Mouse (Mus musculus) liver, adult (tissue): ENCODE measurements around the gene 2410131K14Rik.

ENCODE experiments used
- GATA4 ChIP-seq: IDR thresholded peaks from 2 replicates; pipeline ENCODE4 v1.6.1; 2014; ENCODE audit warnings: mild to moderate bottlenecking, low read length; ENCODE audit not compliant: insufficient replicate concordance

The 2410131K14Rik gene

GRCm38 (mm10) chr5:118276711-118277110 lies 31.7 kb downstream of the 2410131K14Rik start:
- no peak for TF ChIP-seq GATA4

- TF ChIP-seq GATA4: no peak
These were observed 32.9 kb downstream of the 2410131K14Rik start for GRCm38 (mm10) chr5:118277741-118278495.

- no peak for TF ChIP-seq GATA4
These were observed 46.4 kb downstream of the 2410131K14Rik start for GRCm38 (mm10) chr5:118291453-118291852.

DNA sequence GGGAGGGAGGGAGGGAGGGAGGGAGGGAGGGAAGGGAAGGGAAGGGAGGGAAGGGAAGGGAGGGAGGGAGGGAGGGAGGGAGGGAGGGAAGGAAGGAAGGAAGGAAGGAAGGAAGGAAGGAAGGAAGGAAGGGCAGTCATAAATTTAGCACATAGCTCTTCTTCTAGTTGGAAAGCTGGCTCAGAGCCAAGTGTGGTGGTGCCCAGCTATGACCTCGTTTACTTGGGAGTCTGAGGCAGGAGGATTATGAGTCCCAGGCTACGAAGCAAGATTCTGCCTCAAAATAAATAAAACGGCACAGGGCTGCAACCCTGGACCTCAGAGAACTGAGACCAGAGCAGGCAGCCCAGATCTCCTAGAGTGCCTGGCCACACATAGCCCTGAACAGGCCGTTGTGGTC lies 47.4 kb downstream of the 2410131K14Rik start:
- no peak for TF ChIP-seq GATA4

DNA sequence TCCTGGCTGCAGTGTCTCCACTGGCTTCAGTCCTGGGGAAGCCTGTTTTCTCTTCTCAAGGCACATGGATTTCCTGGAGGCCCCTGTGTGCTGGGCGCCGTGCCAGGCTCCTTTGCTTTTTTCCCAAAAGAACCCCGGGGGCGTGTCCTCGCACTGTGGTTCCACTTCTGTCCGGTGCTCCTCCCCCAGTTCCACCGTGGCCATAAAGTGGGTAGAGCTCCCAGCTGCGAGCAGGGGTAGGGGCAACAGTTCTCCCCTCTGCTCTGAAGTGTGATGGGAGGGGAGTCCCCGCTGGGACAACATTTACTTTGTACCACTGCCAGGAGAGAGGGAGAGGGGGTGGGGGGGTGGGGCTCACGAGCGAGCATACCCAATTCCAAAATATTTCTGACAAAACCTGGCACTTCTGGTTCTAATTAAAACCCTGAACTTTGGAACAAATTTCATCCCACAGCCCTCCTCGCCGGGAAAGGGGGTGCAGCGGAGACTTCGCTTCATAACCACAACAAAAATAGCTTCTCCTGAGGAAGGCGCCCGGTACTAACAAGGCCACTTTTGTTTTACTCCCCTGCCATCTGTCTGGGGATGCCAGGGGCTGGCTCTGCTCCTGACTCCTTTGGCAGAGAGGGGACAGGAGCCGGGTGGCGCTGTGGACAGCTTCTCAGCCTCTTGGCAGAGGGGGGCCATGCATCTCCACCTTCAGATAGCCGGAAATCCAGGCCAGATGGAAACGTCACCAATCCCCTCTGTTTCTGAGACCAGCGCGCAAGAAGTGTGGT lies 49.2 kb downstream of the 2410131K14Rik start:
- TF ChIP-seq GATA4: no peak

- no peak for TF ChIP-seq GATA4
These were observed 49.8 kb downstream of the 2410131K14Rik start for GRCm38 (mm10) chr5:118294865-118295258.

- TF ChIP-seq GATA4: no peak
These were observed 52.3 kb downstream of the 2410131K14Rik start for GRCm38 (mm10) chr5:118297338-118297746.

DNA sequence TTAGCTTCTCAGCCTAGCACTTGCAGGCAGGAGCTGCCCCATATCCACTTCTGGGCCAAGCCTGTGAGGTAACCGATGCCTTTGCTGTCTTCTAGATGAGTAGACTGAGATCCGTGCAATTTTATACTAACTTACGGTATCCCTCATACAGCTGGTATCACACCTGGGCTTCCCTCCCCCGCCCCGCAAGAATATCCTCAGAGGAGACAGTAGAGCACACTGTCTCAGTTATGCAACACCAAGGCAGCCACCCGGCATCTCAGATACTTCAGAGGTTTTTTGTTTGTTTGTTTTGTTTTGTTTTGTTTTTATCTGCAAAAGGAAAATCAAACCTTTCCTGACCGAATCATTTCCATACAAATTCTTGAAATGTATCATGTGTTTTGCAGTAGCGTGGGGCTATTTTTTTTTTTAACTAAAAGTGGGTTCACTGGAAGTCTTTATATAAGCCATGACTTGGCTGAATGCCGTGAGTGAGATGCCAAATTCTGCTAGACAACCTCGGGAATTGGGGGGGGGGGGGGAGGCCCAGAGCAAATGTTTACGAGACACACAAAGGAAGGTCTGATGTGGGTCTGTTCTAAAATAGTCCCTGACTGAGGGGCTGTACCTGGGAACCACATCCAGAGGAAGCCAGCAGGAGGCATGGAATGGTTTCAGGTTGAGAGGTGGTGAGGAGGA lies 54.8 kb downstream of the 2410131K14Rik start:
- no peak for TF ChIP-seq GATA4

DNA sequence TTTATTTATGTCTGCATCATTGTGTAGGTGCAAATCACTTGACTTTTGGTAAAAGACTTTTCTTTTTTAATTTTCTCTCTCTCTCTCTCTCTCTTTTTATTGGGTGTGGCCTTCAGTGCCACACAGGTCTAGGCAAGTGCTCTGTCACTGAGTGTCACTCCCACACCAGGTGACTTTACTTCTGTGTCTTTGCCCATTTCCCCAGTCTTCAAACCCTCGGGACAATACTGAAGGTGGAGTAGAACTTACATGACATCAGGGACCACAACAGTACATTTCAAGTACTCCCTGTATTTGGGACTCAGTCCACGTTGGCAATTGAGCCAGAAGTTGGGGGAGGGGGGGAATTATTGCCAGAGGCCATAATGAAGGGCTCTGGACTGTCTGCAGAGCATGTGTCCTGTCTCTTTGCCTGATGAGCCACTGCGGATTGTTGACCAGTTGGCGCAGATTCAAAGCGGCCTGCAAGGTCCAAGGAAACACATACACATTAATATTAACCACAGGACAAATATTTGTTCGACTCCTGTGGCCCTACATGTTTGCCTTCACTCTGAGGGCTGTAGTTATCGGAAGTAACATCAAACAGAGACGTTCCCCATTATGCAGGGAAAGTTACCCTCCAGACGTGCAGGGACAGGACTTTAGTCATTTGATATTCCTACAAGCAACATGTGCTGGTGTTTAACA lies 57.6 kb downstream of the 2410131K14Rik start:
- peak; percentile 25; the same call in 1 of the 2 replicates for TF ChIP-seq GATA4

- TF ChIP-seq GATA4: no peak
These were observed 60.1 kb downstream of the 2410131K14Rik start for GRCm38 (mm10) chr5:118304970-118305618.

- TF ChIP-seq GATA4: no peak
These were observed 65.4 kb downstream of the 2410131K14Rik start for GRCm38 (mm10) chr5:118310389-118310788.

DNA sequence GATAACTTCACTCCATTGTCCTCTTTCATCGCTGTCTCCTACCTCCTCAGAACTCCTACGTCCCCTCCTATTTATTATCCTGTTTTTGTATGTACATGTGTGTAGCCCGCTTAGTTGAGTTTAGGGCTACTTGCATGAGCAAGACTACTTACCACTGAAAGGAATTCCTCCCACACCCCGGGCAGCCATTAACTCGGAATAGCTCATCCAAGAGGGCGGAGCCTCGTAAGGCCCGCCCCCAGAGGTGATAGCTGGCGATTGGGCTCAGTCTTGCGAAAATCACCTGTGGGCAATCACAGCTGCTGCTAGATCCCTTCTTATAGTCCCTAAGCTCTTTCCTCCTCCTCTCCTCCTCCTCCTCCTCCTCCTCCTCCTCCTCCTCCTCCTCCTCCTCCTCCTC lies 66.2 kb downstream of the 2410131K14Rik start:
- TF ChIP-seq GATA4: no peak

DNA sequence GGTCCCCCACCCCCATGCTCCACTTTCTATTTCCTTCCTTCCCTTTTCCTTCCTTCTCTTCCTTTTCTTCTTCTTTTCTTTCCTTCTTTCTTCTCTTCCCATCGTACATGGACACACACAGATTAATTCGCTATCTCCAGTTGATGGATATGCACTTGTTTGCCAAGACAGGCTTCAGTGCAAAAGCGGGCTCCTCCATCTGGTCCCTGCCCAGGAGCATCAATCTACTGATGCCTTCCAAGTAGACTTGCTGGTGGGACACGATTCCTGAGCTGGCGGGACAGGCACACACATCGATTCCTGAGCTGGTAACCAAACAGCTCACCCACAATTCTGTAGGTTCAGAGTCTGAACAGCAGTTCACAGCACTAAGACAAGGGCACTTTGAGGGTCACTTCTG lies 68.7 kb downstream of the 2410131K14Rik start:
- no peak for TF ChIP-seq GATA4
